Mouse (Mus musculus): ENCODE measurements at regions not wholly inside any gene's neighbourhood (a gene's known extent, or its start where the extent isn't known, plus 50 kb on each side); places are given as distances from the start of the nearest gene placed in this dataset.

- TF ChIP-seq CTCF (IDR thresholded peaks at IDR 0.05; ENCODE audit: low read depth) (no peak), EP300 (IDR thresholded peaks at IDR 0.05; ENCODE audit: low read depth) (no peak)
Observed at GRCm38 (mm10) chr4:31462456-31462855, 501.4 kb upstream of the Map3k7 start.

Measured in liver, postnatal 0 days (tissue).